Mouse (Mus musculus): ENCODE data around the gene 1700069L16Rik.

1700069L16Rik gene

DNA sequence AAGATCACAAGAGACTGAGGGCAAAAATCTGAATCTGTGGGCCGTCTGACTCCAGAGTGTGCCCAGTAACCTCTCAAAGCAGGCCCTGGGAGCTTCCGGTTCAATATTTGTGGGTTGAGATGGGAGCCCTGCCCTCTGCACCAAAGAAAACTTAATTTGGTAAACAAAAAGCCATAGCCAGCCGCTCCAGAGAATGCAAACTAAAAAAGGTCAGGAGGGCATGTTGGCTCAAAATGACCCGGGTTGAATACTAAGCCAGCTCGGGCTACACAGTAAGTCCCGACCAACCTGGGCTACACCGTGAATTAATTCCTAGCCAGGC lies 10.4 kb upstream of the 1700069L16Rik start:
- in situ Hi-C loops (cut with MboI), result loop anchor here (25.0 kb wide), 1 partner anchor 373 kb away; the partner anchor contains the start of gene Aym1

DNA sequence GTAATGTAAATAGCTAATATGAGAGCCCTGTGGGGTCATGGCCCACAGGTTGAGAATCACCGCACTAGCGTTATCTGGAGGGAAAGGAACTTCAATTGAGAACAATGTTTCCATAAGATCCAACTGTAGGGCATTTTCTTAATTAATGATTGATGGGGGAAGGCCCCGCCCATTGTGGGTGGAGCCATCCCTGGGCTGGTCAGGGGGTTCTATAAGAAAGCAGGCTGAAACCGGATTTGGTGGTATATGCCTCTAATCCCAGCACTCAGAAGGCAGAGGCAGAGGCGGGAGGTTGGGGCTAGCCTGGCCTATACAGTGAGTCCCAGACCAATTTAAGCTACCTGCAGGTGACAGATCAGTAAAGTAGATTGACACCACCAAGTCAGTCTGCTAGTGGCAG lies 9.8 kb upstream of the 1700069L16Rik start:
- in situ Hi-C loops (cut with MboI), result loop anchor here (25.0 kb wide), 1 partner anchor 372 kb away; the partner anchor contains the start of gene Aym1

DNA sequence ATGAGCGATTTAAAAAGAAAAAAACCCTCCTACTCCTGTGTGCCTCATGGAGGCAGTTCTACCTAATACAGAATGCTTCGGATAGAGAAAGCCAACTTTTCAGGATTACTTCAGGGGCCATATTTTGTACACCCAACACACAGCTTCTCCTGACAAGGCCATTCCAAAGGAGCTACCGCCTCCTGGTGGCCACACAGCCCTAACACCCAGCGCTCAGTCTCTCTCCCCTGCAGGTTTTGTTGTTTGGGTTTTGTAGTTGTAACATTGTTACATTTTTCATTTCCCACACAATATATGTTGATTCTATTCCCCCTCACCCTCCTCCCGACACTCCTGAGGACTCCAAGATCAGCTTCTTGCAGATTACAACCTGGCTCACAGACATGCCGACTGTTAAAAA lies 7.6 kb upstream of the 1700069L16Rik start:
- in situ Hi-C loops (cut with MboI), result loop anchor here (25.0 kb wide), 1 partner anchor 370 kb away; the partner anchor contains the start of gene Aym1

DNA sequence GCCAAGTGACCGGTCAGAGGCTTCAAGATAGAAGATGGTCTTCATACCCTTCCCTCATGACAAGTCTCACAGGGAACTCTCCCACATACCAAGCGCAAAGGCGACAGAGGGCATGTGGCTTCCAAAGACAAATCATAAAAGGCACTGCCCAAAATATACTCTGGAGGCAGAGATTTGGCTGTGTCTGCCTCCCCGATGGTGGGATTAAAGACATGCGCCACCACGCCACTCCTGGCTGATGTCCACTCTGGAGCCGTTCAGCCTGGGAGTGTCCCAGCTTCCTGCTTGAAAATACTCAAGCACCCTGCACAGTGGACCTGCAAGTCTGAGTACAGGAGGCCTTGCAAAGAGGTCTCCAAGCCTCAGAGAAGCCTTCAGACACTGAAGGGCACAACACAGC lies 6.6 kb upstream of the 1700069L16Rik start:
- in situ Hi-C loops (cut with MboI), result loop anchor here (25.0 kb wide), 1 partner anchor 369 kb away; the partner anchor contains the start of gene Aym1

DNA sequence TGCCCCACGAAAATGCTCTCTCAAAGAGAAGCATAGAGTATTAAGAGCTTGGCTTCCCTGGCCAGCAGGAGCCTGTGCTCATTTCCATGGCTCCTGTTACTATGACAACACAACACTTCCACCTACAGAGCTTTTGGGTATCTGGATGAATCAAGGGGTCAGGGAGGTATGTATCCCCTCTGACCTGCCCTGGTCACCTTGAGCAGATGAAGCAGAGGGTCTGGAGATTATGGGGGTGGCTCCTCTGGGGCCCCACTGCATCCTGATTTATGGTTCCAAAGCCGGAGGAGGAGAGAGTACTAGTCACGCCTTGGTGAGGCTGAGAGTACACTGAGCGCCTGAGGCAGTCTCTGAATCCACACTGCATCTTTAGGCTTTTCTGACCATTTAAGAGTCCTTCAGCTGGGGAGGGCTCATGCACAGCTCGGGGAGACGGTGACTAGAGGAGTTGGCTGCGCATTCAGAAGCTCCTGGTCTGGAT lies 6.1 kb upstream of the 1700069L16Rik start:
- in situ Hi-C loops (cut with MboI), result loop anchor here (25.0 kb wide), 1 partner anchor 368 kb away; the partner anchor contains the start of gene Aym1

DNA sequence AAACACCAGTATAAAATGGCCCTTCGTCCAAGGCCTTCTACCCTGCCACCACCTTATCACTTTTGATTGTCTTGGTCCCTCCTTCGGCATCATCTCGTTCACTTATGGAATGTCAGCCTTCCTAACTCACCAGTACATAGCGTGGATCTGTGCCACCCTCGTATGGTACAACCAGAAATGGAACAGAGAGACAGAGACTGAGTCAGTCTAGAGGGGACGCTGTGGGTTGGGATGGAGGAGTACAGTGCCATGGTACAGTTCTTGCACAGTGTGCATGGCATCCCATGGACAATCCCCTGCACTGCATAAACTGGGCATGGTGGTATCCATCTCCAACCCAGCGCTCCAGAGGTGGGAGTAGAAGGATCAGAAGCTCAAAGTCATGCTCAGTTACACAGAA lies 4.1 kb upstream of the 1700069L16Rik start:
- in situ Hi-C loops (cut with MboI), result loop anchor here (25.0 kb wide), 1 partner anchor 366 kb away; the partner anchor contains the start of gene Aym1

DNA sequence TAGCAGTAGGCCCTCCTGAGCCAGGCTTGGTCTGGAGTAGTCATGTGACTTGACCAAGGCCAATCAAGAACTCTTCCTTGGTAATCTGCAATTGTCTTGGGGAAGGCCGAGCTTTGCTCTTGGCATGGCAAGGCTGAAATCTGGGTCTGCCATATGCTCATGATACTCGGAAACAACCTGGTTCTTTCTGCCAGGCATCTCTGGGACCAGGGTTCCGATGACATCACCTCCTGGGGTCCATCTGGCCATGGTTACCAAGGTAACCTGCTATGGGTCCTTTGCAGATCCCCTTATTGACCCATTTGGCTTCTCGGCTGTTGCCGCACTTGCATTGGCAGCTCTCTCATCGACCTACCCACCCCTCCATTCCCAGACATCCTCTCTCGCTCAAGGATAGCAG lies 3.4 kb upstream of the 1700069L16Rik start:
- in situ Hi-C loops (cut with MboI), result loop anchor here (25.0 kb wide), 1 partner anchor 366 kb away; the partner anchor contains the start of gene Aym1

DNA sequence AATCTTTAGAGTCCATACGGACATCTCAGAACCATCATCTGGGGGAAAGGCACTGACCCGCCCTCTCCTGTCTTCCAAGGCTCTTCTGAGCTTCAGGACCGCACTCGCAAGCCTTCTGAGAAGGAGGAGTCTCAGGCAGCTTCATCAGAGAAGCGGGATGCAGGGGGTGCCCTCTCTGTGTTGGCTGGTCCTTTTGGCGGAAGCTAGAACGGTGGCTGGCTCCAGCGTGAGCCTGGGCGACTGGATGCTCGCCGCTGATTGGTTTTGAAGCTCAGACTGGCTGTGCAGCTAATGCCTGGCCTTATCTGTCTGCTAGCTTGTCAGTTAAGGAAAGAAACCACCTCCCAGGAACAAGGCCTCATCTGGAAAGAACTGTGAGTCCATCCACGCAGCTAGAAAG lies 2.7 kb upstream of the 1700069L16Rik start:
- in situ Hi-C loops (cut with MboI), result loop anchor here (25.0 kb wide), 1 partner anchor 365 kb away; the partner anchor contains the start of gene Aym1

DNA sequence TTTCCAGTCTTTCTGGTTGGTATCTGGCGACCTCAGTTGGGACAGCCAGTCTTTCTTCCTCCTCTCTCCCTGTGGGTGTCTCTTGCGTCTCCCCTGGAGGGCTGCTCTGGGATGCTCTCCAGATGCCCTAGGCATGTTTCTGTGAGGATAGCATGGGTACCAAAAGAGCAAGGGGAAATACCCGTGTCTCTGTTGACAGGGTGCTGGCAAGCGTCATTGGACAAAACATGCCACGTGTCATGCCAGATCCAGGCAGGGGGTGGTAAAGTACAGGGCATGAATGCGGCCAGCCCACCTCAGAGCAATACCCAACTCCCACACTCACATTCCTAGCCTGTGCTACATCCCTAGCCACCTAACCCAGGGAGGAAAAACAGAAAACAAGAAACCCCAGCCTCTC lies 2.0 kb upstream of the 1700069L16Rik start:
- in situ Hi-C loops (cut with MboI), result loop anchor here (25.0 kb wide), 1 partner anchor 364 kb away; the partner anchor contains the start of gene Aym1

DNA sequence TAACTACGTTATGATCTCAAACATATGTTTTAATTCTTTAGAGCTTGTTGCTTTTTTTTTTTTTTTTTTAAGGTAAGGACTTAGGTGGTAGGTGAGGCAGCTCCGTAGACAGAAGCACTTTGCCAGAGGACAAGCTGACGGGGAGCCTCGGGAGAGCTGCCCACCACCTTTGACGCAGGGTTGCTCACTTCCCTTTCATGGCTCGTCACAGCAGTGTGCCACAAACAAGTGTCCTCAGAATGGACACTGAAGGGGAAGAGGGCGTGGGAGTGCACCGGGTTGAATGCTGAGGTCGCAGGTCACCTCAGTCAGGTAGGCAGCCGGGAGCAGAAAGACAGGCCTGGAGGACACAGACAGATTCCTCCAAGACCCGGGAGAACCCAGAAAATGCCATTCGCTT lies 845 bp upstream of the 1700069L16Rik start:
- in situ Hi-C loops (cut with MboI), result loop anchor here (25.0 kb wide), 1 partner anchor 363 kb away; the partner anchor contains the start of gene Aym1

DNA sequence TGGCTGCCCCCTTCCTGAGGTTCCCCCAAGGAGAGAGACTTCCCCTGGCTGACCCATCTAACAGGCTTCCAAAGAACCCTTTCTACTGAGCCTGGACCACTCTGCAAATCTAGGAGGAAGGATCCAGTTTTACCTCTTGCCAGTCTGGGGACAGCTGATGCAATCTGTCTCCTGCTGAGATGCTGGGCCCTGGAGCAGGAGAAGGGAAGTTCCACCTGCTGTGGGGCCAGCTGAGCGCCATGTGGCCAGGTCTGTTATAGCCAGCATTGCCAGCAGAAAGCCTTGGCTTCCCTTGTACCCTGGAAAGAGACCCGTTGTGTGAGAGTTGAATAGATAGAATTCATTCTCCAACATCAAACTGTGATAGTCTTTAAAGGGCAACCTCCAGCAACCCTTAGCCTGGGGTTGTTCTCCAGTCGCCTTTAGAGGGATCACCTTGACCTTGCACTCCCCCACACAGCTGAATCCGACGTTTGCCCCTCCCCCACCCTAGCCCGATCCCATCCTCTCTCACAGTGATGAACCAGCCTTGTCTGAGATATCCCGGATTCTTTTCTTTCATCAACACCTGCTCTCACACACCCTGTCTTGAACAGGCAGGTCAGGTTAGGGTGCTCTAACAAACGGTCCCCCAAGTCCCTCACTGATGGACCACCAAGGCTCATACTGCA lies 870 bp downstream of the 1700069L16Rik start:
- in situ Hi-C loops (cut with MboI), result no loop called here

DNA sequence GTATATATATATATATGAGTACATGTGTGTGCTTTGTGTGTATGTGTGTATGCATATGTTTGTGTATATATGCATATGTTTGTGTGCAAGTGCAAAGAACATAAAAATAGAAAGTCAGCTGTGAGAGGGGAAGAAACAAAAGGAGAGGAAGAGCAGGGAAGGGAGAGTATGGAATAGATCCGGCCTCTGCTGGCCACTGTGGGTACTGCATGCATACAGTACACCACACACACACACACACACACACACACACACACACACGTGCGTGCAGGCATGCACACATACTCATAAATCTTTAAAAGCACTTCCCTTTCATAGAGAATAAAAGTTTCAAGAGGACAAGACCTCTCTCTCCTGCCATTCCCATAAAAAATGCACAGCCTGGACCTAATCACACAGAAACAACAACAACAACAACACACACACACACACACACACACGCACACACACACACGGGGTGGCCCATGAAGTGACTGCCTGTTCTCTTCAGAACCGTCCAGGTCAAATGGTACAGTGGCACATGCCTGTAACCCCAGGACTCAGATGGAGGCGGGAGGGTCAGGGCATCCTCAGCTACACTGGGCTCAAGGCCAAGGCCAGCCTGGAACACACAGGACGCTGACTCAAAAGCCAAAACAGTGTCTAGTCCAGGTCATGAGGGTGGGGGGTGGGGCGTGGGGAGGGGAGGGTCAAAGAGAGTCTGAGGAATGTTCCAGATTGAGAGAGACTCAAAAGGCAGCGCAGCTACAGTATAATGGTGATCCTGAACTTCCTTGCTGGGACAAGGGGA lies 2.2 kb downstream of the 1700069L16Rik start:
- in situ Hi-C loops (cut with MboI), result no loop called here

DNA sequence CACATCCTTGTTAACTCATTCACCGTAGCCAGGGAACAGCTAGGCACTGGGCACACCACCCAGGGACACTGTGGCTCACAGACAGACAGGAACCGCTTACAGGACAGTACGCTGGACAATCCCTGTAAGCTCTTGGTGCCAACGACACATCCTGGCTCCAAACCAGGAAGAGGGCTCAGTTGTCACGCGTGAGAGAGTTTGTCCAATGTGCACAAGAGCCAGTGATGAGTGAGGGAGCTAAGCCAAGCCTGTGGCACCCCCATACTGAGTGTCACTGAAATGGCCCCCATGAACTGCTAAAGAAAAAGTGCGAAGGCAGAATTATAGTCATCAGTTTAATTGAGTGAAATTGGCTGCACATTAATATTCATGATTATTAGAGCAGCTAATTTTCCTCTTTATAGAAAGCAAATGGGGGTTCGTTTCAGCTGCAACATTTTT lies 5.3 kb downstream of the 1700069L16Rik start:
- in situ Hi-C loops (cut with MboI), result no loop called here

DNA sequence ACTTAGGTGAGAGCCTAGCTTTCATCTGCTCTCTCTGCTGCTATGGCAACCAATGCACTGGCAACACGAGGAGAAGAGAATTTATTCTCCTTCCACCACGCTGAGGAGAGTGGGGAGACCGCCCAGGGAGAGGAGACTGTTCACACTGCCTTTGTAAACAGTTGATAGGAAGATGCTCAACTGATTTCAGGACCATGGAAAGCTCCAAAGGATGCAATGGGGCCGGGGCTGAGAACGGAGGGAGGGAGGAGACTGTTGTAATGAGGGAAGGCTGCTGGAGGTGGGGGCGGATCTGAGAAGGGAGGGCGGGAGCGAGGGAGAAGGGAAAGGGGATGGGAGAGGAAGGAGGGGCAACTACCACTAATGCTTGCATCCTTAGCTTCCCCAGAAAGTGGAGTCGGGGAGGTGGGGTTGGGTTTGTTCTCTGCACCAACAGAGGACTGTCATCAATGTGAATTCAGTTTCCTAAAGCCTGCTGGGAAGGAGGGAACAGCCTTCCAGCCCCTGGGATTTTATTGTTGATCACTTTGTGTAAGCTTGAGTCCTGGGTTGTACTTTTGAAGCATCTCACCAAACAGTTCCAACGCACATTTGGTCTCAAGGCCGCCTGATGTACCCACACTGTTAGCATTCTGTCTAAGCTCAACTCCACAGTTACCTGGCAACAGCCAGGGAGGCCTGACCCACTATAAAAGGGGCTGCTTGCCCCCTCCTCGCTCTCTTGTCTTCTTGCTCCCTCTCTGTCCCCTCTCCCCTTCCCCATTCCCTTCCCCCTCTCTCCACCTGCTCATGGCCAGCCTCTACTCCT lies 7.8 kb downstream of the 1700069L16Rik start:
- in situ Hi-C loops (cut with MboI), result no loop called here

DNA sequence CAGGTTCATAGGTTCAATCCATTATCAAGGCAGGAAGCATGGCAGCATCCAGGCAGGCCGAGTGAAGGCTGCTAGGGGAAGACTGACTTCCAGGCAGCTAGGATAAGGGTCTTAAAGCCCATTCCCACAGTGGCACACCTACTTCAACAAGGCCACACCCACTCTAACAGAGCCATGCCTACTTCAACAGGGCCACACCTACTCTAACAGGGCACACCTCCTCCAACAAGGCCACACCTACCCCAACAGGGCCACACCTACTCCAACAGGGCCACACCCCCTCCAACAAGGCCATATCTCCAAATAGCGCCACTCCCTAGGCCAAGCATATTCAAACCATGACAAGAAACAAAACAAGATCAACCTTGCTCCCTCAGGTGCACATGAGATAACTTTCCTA lies 11.7 kb downstream of the 1700069L16Rik start:
- in situ Hi-C loops (cut with MboI), result no loop called here

DNA sequence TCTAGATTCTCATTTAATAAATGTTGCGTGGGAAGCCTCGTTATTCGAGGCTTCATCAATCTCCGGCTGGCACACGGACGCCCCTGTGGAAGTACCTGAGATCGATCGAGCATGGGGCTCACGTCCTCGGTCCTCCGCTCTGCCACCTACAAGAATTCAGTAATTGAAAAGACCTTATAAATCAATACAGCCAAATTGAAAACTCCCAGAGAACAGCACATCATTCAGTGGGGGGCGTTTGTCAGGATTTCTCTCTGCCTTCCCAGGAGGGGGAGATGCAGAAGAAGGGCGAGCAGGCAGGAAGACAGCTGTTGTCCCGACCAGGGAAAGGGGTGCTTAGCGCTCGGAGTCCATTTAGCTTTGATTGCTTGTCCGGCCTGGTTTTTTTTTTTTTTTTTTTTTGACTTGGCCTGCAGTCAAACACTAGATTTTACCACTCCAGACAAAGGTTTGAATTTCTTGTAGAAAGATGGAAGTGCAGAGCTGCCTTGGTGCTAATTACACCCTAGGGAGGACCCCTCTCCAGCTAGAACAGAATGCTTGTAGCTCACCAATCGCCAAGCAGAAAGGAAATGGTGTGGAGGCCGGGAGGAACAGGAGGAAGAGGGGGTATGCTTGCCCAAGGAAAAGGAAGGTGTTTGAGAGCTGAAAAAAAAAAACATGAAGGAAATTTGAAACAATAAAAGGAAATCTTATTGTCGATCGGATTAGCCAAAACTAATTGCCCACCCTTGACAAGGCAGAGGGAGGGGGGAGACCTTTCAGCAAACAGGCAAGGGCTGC lies 20.6 kb downstream of the 1700069L16Rik start:
- in situ Hi-C loops (cut with MboI), result no loop called here

DNA sequence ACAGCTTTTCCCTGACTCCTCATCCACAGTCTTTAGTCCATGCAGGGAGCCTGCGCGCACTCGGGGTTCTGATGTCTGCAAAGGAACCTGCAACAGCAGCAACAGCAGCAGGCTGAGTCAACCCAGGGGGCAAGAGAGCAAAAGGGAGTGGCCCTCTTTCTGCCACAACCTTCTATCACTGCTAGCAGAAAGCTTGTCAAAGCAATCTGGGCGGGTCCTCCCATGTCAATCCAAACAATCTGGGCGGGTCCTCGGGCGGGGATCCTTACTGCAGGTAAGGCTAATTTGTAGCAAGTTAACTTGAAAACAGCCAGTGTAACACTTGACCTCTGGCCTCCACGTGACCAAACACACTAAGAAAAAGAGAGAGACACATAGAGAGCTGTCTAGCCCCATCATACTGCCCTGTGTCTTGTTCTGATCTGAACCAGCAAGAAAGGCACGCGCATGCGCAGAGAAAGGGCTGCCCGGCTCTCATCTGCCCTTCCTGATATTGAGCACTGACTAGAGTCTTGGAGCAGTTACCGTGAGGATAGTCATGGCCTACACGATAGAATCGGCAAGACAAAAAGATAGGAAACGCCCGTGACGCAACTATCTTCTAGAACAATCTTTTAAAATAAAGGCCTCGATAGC lies 24.1 kb downstream of the 1700069L16Rik start:
- in situ Hi-C loops (cut with MboI), result no loop called here

DNA sequence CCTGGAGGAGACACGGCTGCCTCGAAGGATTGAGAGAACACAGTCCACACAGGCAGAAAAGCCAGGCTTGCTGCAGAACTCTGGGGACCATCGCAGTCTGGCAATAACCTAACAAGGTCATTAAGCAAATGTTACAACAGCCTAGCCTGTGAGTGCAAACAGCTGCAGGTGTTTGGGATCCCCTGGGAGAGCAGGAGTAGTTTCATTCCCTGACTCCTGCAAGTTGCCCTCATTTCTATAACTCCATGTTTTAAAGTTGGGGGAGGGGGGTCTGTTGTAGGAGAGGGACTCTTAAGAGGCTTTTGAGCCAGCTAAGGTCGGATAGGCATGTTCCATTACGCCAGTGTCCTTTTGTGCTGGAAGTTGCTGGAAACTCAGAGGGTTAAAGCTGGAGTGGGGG lies 30.2 kb downstream of the 1700069L16Rik start:
- in situ Hi-C loops (cut with MboI), result no loop called here

DNA sequence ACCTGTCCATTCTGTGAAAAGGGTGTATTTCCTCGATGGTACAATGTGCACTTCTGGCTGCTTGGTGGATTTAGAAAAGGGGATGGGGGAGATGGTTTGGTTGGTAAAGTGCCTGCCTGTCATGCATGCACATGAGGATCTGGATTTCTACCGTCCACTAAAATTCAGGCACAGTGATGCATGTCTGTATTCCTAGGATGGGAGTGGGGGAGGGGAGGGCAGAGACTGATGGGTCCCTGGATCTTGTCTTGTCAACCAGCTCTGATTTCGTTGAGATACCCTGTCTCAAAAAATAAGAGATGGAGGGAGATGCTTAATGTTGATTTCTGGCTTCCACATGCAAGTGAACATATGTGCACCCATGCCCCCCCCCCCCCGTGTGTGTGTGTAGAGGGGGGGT lies 30.6 kb downstream of the 1700069L16Rik start:
- in situ Hi-C loops (cut with MboI), result no loop called here

DNA sequence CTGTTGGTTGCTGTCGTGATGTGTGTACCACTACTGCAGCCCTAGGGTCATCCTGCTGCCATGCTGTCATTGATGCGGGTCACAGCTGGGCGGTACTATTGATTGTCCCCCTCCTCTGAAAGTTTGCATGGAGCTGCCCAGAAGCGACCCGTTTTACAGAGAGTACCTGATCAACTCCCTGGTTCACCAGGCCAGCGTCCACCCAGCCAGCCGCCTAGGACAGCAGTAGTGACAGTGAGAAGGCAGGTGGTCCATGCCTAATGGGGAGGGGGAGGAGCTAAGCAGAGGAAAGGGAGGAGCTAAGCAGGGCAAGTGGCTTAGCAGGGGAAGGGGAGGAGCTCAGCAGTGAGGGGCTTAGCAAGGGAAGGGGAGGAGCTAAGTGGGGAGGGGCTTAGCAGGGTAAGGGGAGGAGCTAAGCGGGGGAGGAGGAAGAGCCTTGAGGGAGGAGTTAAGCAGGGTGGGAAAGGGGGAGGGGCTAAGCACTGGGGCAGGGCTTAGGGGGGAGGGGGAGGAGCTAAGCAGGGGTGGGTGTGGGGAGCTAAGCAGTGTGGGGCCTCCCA lies 31.3 kb downstream of the 1700069L16Rik start:
- in situ Hi-C loops (cut with MboI), result no loop called here

Data from mature B cell (primary cell).